Mouse (Mus musculus) ovary, postnatal 14 days (tissue): ENCODE measurements at regions not wholly inside any gene's neighbourhood (a gene's known extent, or its start where the extent isn't known, plus 50 kb on each side); places are given as distances from the start of the nearest gene placed in this dataset.

Experiments used
- DNase-seq: peaks from one replicate; pipeline ENCODE4 v3.0.0; 2022; ENCODE audit warnings: low spot score

- no peak for DNase-seq
Observed at GRCm38 (mm10) chr3:83689068-83689976, 76.8 kb upstream of the Sfrp2 start.

- no peak for DNase-seq
Observed at GRCm38 (mm10) chr3:83694505-83694904, 71.6 kb upstream of the Sfrp2 start.

GRCm38 (mm10) chr3:83699751-83700150 is 66.4 kb upstream of the Sfrp2 start:
- DNase-seq = no peak

GRCm38 (mm10) chr3:83701075-83701474 is 65.0 kb upstream of the Sfrp2 start:
- peak; percentile 21 for DNase-seq

GRCm38 (mm10) chr3:83704559-83704958 is 61.6 kb upstream of the Sfrp2 start:
- no peak for DNase-seq

- no peak for DNase-seq
Observed at GRCm38 (mm10) chr3:83705253-83705652, 60.9 kb upstream of the Sfrp2 start.

GRCm38 (mm10) chr3:83706531-83707243 is 59.4 kb upstream of the Sfrp2 start:
- DNase-seq = no peak

GRCm38 (mm10) chr3:83707278-83707677 is 58.8 kb upstream of the Sfrp2 start:
- DNase-seq = no peak

- DNase-seq = no peak
Observed at GRCm38 (mm10) chr3:83708973-83709372, 57.1 kb upstream of the Sfrp2 start.

- no peak for DNase-seq
Observed at GRCm38 (mm10) chr3:83709531-83709930, 56.6 kb upstream of the Sfrp2 start.

- DNase-seq = no peak
Observed at GRCm38 (mm10) chr3:83710995-83711541, 55.1 kb upstream of the Sfrp2 start.

- no peak for DNase-seq
Observed at GRCm38 (mm10) chr3:83712355-83712754, 53.8 kb upstream of the Sfrp2 start.

GRCm38 (mm10) chr3:83714572-83714971 is 51.5 kb upstream of the Sfrp2 start:
- no peak for DNase-seq
